Mouse (Mus musculus) splenic B cell, adult 2 months (primary cell): ENCODE measurements around the gene Arhgap6.

Source experiments
- DNase-seq: peaks from one replicate; pipeline ENCODE4 v3.0.0-alpha.2; 2011; ENCODE audit warnings: low read depth, low spot score
- H3K27me3 ChIP-seq: 2 replicates; pipeline ENCODE4 v1.6.1; 2012; ENCODE audit warnings: mild to moderate bottlenecking, low read length, moderate library complexity, mixed read lengths; ENCODE audit not compliant: control insufficient read depth, poor library complexity, insufficient read depth, severe bottlenecking
- H3K36me3 ChIP-seq: 2 replicates; pipeline ENCODE4 v1.6.1; 2012; ENCODE audit warnings: mild to moderate bottlenecking, low read length, moderate library complexity, mixed read lengths; ENCODE audit not compliant: control insufficient read depth, poor library complexity, insufficient read depth, severe bottlenecking

Arhgap6 gene

GRCm38 (mm10) chrX:169049550-169049949, 254.7 kb downstream of the Arhgap6 start:
- Histone ChIP-seq H3K36me3 (no peaks in the 10 kb centered on the region), H3K27me3 (no peaks in the 10 kb centered on the region)
- DNase-seq = no peak

GRCm38 (mm10) chrX:169053907-169054476, 259.1 kb downstream of the Arhgap6 start:
- DNase-seq = no peak
- Histone ChIP-seq H3K36me3 (no peaks in the 10 kb centered on the region), H3K27me3 (no peaks in the 10 kb centered on the region)

- DNase-seq = no peak
- Histone ChIP-seq H3K27me3 (no peaks in the 10 kb centered on the region), H3K36me3 (no peaks in the 10 kb centered on the region)
Observed at GRCm38 (mm10) chrX:169062555-169062954, 267.7 kb downstream of the Arhgap6 start.

GRCm38 (mm10) chrX:169065298-169065697, 270.4 kb downstream of the Arhgap6 start:
- Histone ChIP-seq H3K27me3 (no peaks in the 10 kb centered on the region), H3K36me3 (no peaks in the 10 kb centered on the region)

GRCm38 (mm10) chrX:169065922-169066321, 271.0 kb downstream of the Arhgap6 start:
- no peaks in the 10 kb centered on the region for H3K27me3 ChIP-seq
- H3K36me3 ChIP-seq = no peaks in the 10 kb centered on the region
- no peak for DNase-seq

More at GRCm38 (mm10) chrX:169065298-169065697, 270.4 kb downstream of the Arhgap6 start:
- DNase-seq = no peak

GRCm38 (mm10) chrX:169075020-169075419, 280.1 kb downstream of the Arhgap6 start:
- no peaks in the 10 kb centered on the region for H3K36me3 ChIP-seq
- no peak for DNase-seq
- no peaks in the 10 kb centered on the region for H3K27me3 ChIP-seq

GRCm38 (mm10) chrX:169081609-169082008, 286.7 kb downstream of the Arhgap6 start:
- no peaks in the 10 kb centered on the region for H3K36me3 ChIP-seq
- no peak for DNase-seq

GRCm38 (mm10) chrX:169085871-169086270, 291.0 kb downstream of the Arhgap6 start:
- DNase-seq = peak; percentile 71
- Histone ChIP-seq H3K36me3 (no peaks in the 10 kb centered on the region), H3K27me3 (no peaks in the 10 kb centered on the region)

More at GRCm38 (mm10) chrX:169081609-169082008, 286.7 kb downstream of the Arhgap6 start:
- no peaks in the 10 kb centered on the region for H3K27me3 ChIP-seq

GRCm38 (mm10) chrX:169089221-169089620, 294.3 kb downstream of the Arhgap6 start:
- no peak for DNase-seq
- Histone ChIP-seq H3K27me3 (no peaks in the 10 kb centered on the region), H3K36me3 (no peaks in the 10 kb centered on the region)

GRCm38 (mm10) chrX:169094601-169095000, 299.7 kb downstream of the Arhgap6 start:
- Histone ChIP-seq H3K36me3 (no peaks in the 10 kb centered on the region), H3K27me3 (no peaks in the 10 kb centered on the region)
- no peak for DNase-seq

- DNase-seq = no peak
- Histone ChIP-seq H3K27me3 (no peaks in the 10 kb centered on the region), H3K36me3 (no peaks in the 10 kb centered on the region)
Observed at GRCm38 (mm10) chrX:169095584-169095983, 300.7 kb downstream of the Arhgap6 start.

- no peak for DNase-seq
Observed at GRCm38 (mm10) chrX:169102665-169103064, 307.8 kb downstream of the Arhgap6 start.

GRCm38 (mm10) chrX:169106048-169106622, 311.2 kb downstream of the Arhgap6 start:
- peak; percentile 15 for DNase-seq
- no peaks in the 10 kb centered on the region for H3K27me3 ChIP-seq
- no peaks in the 10 kb centered on the region for H3K36me3 ChIP-seq

More at GRCm38 (mm10) chrX:169102665-169103064, 307.8 kb downstream of the Arhgap6 start:
- Histone ChIP-seq H3K36me3 (no peaks in the 10 kb centered on the region), H3K27me3 (no peaks in the 10 kb centered on the region)

GRCm38 (mm10) chrX:169107372-169107771, 312.5 kb downstream of the Arhgap6 start:
- Histone ChIP-seq H3K36me3 (no peaks in the 10 kb centered on the region), H3K27me3 (no peaks in the 10 kb centered on the region)
- no peak for DNase-seq

- DNase-seq = peak; percentile 70
- Histone ChIP-seq H3K36me3 (no peaks in the 10 kb centered on the region), H3K27me3 (no peaks in the 10 kb centered on the region)
Observed at GRCm38 (mm10) chrX:169110031-169110430, 315.1 kb downstream of the Arhgap6 start.

GRCm38 (mm10) chrX:169112662-169113061, 317.8 kb downstream of the Arhgap6 start:
- DNase-seq = no peak
- no peaks in the 10 kb centered on the region for H3K27me3 ChIP-seq
- no peaks in the 10 kb centered on the region for H3K36me3 ChIP-seq
